Mouse (Mus musculus) gonadal fat pad, adult 2 months (tissue): ENCODE results near the gene Gm42421. TPM values are rescaled to one million over a fixed set of nuclear protein-coding genes. Genes with fewer than 3 reads are reported as not detected.

Experiments used
- polyA plus RNA-seq: library from polyadenylated mRNA; depleted of rRNA; stranded (reverse); fragments of >200 nt; gene quantifications from 2 replicates; pipeline ENCODE4 v1.2.3, GENCODE M21; 2012; rRNA removed

Gene Gm42421
- polyA plus RNA-seq, 1 experiment, result 0.24 TPM

Other genes starting within 250 kb of the Gm42421 start
- 5.6 and 8.6 TPM in 2 replicates for gene Usp42, start 195.9 kb upstream of the Gm42421 start, polyA plus RNA-seq
- gene Eif2ak1, start 110.4 kb upstream of the Gm42421 start, polyA plus RNA-seq, result 15.4 and 16.7 TPM in 2 replicates
- 0.89 and 1.3 TPM in 2 replicates for gene Ankrd61, start 30.5 kb upstream of the Gm42421 start, polyA plus RNA-seq
- gene Aimp2, start 18.3 kb upstream of the Gm42421 start, polyA plus RNA-seq, result 38.5 and 41.5 TPM in 2 replicates
- gene Pms2, start 18.2 kb upstream of the Gm42421 start, polyA plus RNA-seq, result 3.6 and 4.0 TPM in 2 replicates
- gene Rsph10b, start 4.9 kb downstream of the Gm42421 start, polyA plus RNA-seq, result 2.0 and 2.8 TPM in 2 replicates
- gene Ccz1, start 86.7 kb downstream of the Gm42421 start, polyA plus RNA-seq, result 18.0 and 18.2 TPM in 2 replicates
- gene Ocm, start 98.5 kb downstream of the Gm42421 start, polyA plus RNA-seq, result not detected in 2 replicates
- gene Lmtk2, start 172.3 kb downstream of the Gm42421 start, polyA plus RNA-seq, result 11.7 and 13.1 TPM in 2 replicates